Mouse (Mus musculus) spleen, adult 2 months (tissue): Measurements from ENCODE around the gene Atxn7l2.

ENCODE experiments used
- CTCF ChIP-seq: fragments of 200-500 bp; IDR thresholded peaks from 2 replicates; pipeline ENCODE4 v1.5.1; 2011; ENCODE audit warnings: mild to moderate bottlenecking, inconsistent platforms; ENCODE audit not compliant: insufficient read depth, insufficient read length, insufficient replicate concordance; ENCODE audit errors: extremely low read depth
- POLR2A ChIP-seq: fragments of 200-500 bp; IDR thresholded peaks from 2 replicates; pipeline ENCODE4 v1.6.1; 2011; ENCODE audit warnings: low read depth, low read length, inconsistent platforms

DNA sequence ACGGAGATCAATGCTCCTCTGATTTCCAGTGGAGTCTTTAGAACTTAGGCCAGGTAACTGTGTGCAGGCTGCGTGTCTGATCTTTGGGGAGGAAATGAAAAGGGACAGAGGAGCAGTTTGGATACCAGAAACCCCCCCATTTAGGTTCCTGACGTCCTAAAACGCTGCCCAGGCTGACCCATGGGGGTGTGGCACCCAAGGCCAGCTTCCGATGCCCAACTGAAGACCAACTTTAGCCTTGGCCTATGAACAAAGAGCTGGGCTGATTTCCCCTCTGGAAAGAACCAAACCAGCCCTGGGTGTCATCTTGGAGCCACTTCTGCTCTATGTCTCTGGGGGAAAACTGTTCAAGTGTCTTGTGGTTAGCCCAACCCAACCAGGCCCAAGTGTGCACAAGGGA, 46.6 kb downstream of the Atxn7l2 start:
- no peak for TF ChIP-seq POLR2A
- no peak for TF ChIP-seq CTCF
